Mouse (Mus musculus): ENCODE data around the gene Nek7. TPM values are rescaled to one million over a fixed set of nuclear protein-coding genes. Genes with fewer than 3 reads are reported as not detected.

Gene Nek7
- polyA plus RNA-seq, 1 experiment from 2014 or later = 10.9 TPM

DNA sequence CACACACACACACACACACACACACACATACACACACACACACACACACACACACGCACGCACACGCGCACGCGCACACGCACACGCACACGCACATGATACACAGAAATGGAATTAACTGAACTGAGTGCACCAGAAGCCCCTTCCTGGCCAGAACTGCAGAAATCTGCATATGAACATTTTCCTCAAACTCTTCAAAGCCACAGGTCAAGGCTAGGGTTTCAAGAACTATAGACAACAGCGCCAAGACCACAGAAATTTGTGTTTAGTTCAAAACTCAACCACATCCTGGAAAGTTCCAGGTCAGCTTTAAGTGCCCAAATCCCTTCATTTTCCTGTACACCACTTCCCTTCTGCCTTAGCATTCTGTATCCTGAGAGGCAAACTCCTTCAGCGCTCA lies 21.9 kb downstream of the Nek7 start:
- ATAC-seq = no peak
- H3K27ac ChIP-seq (ENCODE audit: low read depth, low read length) = no peak overlapping the region
- no peaks in the 10 kb centered on the region for H3K4me1 ChIP-seq (ENCODE audit: control insufficient read depth, insufficient read depth, low read depth, low read length)
- no peak overlapping the region for H3K4me2 ChIP-seq (ENCODE audit: low read length)
- H3K9ac ChIP-seq (ENCODE audit: low read depth, low read length) = no peak overlapping the region
- WGBS = 91% methylated on average over 11 of the region's 11 CpGs
- H3K9me3 ChIP-seq (ENCODE audit: control insufficient read depth, low read length) = no peaks in the 10 kb centered on the region
- H3K36me3 ChIP-seq (ENCODE audit: control insufficient read depth, insufficient read depth, low read length) = no peaks in the 10 kb centered on the region
- no peak overlapping the region for H3K4me3 ChIP-seq (ENCODE audit: low read length)
- no peaks in the 10 kb centered on the region for H3K27me3 ChIP-seq (replicated peaks; ENCODE audit: control insufficient read depth, insufficient read depth, low read length)

DNA sequence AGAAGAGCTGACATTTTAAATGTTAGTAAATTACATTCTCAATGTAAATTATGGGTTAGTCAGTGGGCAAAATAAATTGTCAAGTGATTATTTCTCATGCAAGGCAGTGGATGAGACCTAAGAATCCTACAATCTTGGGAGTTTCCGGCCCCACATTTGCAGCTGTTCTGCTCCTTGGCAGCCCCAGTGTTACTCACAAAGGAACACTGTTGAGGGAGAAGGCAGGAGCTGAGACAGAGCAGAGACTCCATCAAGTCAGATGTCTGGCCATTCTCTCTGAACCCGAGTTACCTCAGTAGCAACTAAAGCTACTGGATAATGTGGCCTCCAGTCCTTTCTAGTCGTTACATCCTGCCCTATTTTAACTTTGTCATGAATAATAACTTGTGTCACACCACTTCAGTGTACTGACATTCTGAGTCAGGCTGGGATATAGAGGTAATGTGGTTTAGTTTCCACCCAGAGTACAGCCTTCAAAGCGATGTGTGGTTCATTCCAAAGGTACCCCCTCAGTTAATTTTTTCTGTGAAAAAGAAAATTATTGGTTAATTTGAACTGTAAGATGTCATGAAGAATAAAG lies 23.7 kb downstream of the Nek7 start:
- H3K9me3 ChIP-seq (ENCODE audit: control insufficient read depth, low read length) = peaks cover 4% of the 10 kb centered on the region; the same call in 1 of the 2 replicates
- no peaks in the 10 kb centered on the region for H3K4me1 ChIP-seq (ENCODE audit: control insufficient read depth, insufficient read depth, low read depth, low read length)
- no peak overlapping the region for H3K4me3 ChIP-seq (ENCODE audit: low read length)
- ATAC-seq = 0 out of 2 replicates have a peak, but pooled peaks have one; percentile 40
- H3K4me2 ChIP-seq (ENCODE audit: low read length) = no peak overlapping the region
- H3K27ac ChIP-seq (ENCODE audit: low read depth, low read length) = no peak overlapping the region
- H3K27me3 ChIP-seq (replicated peaks; ENCODE audit: control insufficient read depth, insufficient read depth, low read length) = no peaks in the 10 kb centered on the region
- H3K36me3 ChIP-seq (ENCODE audit: control insufficient read depth, insufficient read depth, low read length) = no peaks in the 10 kb centered on the region
- WGBS = 58% methylated on average over 4 of the region's 4 CpGs
- no peak overlapping the region for H3K9ac ChIP-seq (ENCODE audit: low read depth, low read length)

DNA sequence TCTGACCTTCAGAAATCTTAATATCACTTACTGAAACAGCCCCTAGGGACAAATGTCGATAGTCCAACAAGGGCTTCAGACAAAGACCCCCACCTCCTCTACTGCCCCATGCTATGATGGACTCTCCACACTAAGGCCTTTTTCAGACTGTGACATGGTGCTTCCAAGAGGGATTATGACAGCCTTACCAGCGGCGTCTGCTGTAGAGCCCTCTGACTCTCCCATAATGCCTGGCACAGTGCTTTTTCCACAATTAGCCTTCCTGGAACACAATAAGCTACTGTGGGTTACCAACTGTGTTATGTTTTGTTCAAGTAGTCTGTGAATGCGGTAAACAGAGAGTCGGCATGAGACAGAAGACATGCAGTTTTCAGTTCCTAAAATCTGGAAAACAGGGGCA lies 25.0 kb downstream of the Nek7 start:
- 65% methylated on average over 5 of the region's 5 CpGs for WGBS

DNA sequence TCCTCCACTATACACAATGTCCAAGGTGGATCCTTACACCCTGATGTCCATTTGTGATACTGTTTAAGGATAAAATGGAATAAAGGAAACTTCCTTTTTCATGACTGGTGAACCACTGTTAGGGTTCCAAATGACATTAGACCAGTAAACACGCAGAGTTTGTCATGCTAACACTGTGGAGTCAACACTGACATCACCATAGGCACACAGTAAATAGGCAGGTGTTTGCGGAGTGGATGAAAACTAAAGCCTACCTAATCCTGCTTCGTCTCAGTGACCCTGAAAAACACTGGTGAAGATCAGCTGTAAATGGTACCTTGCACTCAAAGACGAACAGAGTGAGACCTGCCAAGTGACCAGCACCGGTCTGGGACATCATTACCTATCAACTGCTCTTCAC lies 26.0 kb downstream of the Nek7 start:
- H3K4me3 ChIP-seq (ENCODE audit: low read length) = no peak overlapping the region
- no peaks in the 10 kb centered on the region for H3K36me3 ChIP-seq (ENCODE audit: control insufficient read depth, insufficient read depth, low read length)
- 94% methylated on average over 5 of the region's 5 CpGs for whole genome bisulfite sequencing
- H3K4me1 ChIP-seq (ENCODE audit: control insufficient read depth, insufficient read depth, low read depth, low read length) = no peaks in the 10 kb centered on the region
- H3K27me3 ChIP-seq (replicated peaks; ENCODE audit: control insufficient read depth, insufficient read depth, low read length) = no peaks in the 10 kb centered on the region
- peaks cover 4% of the 10 kb centered on the region; the same call in 1 of the 2 replicates for H3K9me3 ChIP-seq (ENCODE audit: control insufficient read depth, low read length)
- no peak for ATAC-seq
- H3K9ac ChIP-seq (ENCODE audit: low read depth, low read length) = no peak overlapping the region
- no peak overlapping the region for H3K27ac ChIP-seq (ENCODE audit: low read depth, low read length)
- no peak overlapping the region for H3K4me2 ChIP-seq (ENCODE audit: low read length)

More for the DNA sequence above, 25.0 kb downstream of the Nek7 start:
- no peak overlapping the region for H3K4me3 ChIP-seq (ENCODE audit: low read length)
- ATAC-seq = no peak
- H3K4me2 ChIP-seq (ENCODE audit: low read length) = no peak overlapping the region
- no peak overlapping the region for H3K9ac ChIP-seq (ENCODE audit: low read depth, low read length)
- H3K36me3 ChIP-seq (ENCODE audit: control insufficient read depth, insufficient read depth, low read length) = no peaks in the 10 kb centered on the region
- no peak overlapping the region for H3K27ac ChIP-seq (ENCODE audit: low read depth, low read length)
- H3K27me3 ChIP-seq (replicated peaks; ENCODE audit: control insufficient read depth, insufficient read depth, low read length) = no peaks in the 10 kb centered on the region
- no peaks in the 10 kb centered on the region for H3K4me1 ChIP-seq (ENCODE audit: control insufficient read depth, insufficient read depth, low read depth, low read length)
- H3K9me3 ChIP-seq (ENCODE audit: control insufficient read depth, low read length) = peaks cover 4% of the 10 kb centered on the region; the same call in 1 of the 2 replicates

DNA sequence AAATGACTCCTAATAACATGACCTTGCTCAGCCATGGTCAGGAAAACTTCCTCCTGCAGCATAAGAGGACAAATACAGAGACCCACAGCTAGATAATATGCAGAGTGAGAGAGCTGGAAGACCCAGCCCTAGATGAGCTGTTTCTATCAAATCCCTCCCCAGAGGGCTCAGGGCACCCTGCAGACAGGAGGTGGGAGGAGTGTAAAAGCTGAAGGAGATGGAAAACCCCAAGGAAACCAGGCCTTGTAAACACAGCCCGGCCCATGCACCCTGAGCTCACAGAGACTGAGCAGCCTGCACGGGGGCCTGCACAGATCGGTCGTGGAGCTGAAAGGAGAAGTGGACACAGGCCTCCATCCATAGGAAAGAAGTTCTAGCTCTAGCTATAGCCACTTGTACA lies 27.5 kb downstream of the Nek7 start:
- peaks cover 4% of the 10 kb centered on the region; the same call in 1 of the 2 replicates for H3K9me3 ChIP-seq (ENCODE audit: control insufficient read depth, low read length)
- ATAC-seq = no peak
- H3K4me1 ChIP-seq (ENCODE audit: control insufficient read depth, insufficient read depth, low read depth, low read length) = no peaks in the 10 kb centered on the region
- no peak overlapping the region for H3K4me3 ChIP-seq (ENCODE audit: low read length)
- no peaks in the 10 kb centered on the region for H3K27me3 ChIP-seq (replicated peaks; ENCODE audit: control insufficient read depth, insufficient read depth, low read length)
- no peak overlapping the region for H3K4me2 ChIP-seq (ENCODE audit: low read length)
- 90% methylated on average over 4 of the region's 4 CpGs for WGBS
- no peak overlapping the region for H3K9ac ChIP-seq (ENCODE audit: low read depth, low read length)
- no peaks in the 10 kb centered on the region for H3K36me3 ChIP-seq (ENCODE audit: control insufficient read depth, insufficient read depth, low read length)
- H3K27ac ChIP-seq (ENCODE audit: low read depth, low read length) = no peak overlapping the region

DNA sequence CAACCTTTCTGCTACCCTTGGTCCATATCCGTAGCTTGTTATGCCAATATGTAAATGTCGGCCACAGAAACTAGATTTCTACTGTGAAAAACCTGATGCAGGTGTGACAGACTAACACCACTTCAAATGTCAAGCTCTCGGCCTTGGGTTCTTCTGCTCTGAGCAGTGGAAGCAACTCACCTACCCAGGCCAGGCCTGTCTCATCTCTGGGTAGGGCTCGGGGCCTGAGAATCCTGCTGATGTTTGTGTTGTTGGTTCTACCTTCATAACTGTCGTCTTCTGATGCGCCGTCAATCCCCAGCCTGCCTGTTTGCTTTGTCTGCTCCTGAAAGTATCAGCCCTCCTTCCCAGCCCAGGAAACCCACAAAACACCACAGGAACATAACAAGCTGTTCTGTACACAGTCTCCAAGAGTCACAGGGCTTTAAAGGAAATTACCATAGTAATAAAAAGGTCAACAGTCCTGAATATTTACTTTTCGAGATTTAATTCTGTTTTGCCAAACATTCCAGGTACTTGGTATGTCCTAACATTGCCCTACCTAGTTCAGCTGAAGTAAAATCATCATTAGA lies 29.4 kb downstream of the Nek7 start:
- Histone ChIP-seq H3K9me3 (ENCODE audit: control insufficient read depth, low read length) (peaks cover 4% of the 10 kb centered on the region; the same call in 1 of the 2 replicates), H3K27ac (ENCODE audit: low read depth, low read length) (no peak overlapping the region), H3K36me3 (ENCODE audit: control insufficient read depth, insufficient read depth, low read length) (no peaks in the 10 kb centered on the region), H3K4me1 (ENCODE audit: control insufficient read depth, insufficient read depth, low read depth, low read length) (no peaks in the 10 kb centered on the region), H3K9ac (ENCODE audit: low read depth, low read length) (no peak overlapping the region), H3K27me3 (replicated peaks; ENCODE audit: control insufficient read depth, insufficient read depth, low read length) (no peaks in the 10 kb centered on the region), H3K4me3 (ENCODE audit: low read length) (no peak overlapping the region), H3K4me2 (ENCODE audit: low read length) (no peak overlapping the region)
- no peak for ATAC-seq
- WGBS = 91% methylated on average over 8 of the region's 8 CpGs

DNA sequence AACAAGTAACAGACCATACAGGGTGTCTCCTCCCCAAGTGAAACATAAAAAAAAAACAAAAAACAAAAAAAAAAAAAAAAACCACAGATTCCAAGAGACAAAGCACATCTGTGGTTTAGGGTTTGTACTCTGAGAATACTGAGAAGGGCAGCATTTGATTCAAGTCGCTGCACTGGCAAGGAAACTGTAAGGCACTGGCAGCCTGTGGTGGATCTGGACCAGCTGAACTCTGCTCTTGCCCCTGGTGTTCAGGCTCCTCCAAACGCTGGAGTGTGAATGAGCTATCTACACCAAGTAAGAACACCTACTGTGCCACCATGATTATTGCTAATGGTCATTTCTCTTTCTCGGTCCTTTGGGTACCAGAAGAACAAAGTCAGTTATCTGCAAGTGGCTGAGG lies 30.8 kb downstream of the Nek7 start:
- Histone ChIP-seq H3K27ac (ENCODE audit: low read depth, low read length) (no peak overlapping the region), H3K27me3 (replicated peaks; ENCODE audit: control insufficient read depth, insufficient read depth, low read length) (no peaks in the 10 kb centered on the region), H3K9ac (ENCODE audit: low read depth, low read length) (no peak overlapping the region), H3K9me3 (ENCODE audit: control insufficient read depth, low read length) (peaks cover 4% of the 10 kb centered on the region; the same call in 1 of the 2 replicates), H3K4me1 (ENCODE audit: control insufficient read depth, insufficient read depth, low read depth, low read length) (no peaks in the 10 kb centered on the region), H3K4me3 (ENCODE audit: low read length) (no peak overlapping the region), H3K4me2 (ENCODE audit: low read length) (no peak overlapping the region), H3K36me3 (ENCODE audit: control insufficient read depth, insufficient read depth, low read length) (no peaks in the 10 kb centered on the region)
- ATAC-seq = no peak
- 67% methylated on average over 3 of the region's 3 CpGs for WGBS

DNA sequence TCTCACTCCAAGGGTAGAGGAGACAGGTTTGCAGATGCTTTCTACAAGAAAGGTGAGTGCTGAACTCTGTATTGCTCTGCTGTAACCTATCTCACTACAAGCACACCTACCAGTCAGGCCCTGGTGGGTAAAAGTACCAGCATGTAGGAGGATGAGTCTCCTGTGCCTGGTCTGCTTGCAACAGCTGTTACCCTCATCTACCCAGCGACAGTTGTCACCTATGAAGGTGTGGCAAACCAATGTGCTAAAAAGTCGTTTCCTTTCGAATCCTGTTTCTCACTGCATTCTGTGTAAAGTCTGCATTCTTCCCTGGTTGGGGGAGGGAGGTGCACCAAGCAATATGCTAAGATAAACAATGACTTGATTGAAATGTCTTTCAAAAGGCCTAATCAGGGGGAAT lies 32.1 kb downstream of the Nek7 start:
- H3K4me3 ChIP-seq (ENCODE audit: low read length) = no peak overlapping the region
- no peaks in the 10 kb centered on the region for H3K36me3 ChIP-seq (ENCODE audit: control insufficient read depth, insufficient read depth, low read length)
- no peak overlapping the region for H3K9ac ChIP-seq (ENCODE audit: low read depth, low read length)
- no peak overlapping the region for H3K4me2 ChIP-seq (ENCODE audit: low read length)
- H3K9me3 ChIP-seq (ENCODE audit: control insufficient read depth, low read length) = peaks cover 4% of the 10 kb centered on the region; the same call in 1 of the 2 replicates
- no peaks in the 10 kb centered on the region for H3K4me1 ChIP-seq (ENCODE audit: control insufficient read depth, insufficient read depth, low read depth, low read length)
- no peaks in the 10 kb centered on the region for H3K27me3 ChIP-seq (replicated peaks; ENCODE audit: control insufficient read depth, insufficient read depth, low read length)
- no peak for ATAC-seq
- 63% methylated on average over 3 of the region's 3 CpGs for WGBS
- no peak overlapping the region for H3K27ac ChIP-seq (ENCODE audit: low read depth, low read length)

DNA sequence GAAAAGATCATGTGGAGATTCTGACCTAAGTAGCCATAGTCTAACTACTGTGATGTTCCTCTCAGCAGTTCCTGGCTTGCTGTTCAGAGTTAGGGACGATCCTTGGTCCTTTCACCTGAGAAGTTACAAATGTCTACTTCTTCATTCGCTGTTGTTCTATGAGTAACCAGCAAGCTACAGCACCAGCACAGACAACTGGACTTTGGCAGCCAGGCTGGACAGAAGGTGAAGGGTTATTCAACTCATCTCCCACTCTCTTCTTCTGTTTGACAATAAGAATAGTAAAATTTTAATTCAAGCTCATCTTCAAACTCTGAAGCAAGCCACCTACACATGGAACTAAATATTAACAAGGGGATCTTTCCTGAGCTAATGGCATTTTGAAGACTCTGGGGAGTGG lies 33.0 kb downstream of the Nek7 start:
- WGBS = 89% methylated on average over 2 of the region's 2 CpGs

More for the DNA sequence above, 33.0 kb downstream of the Nek7 start:
- Histone ChIP-seq H3K27me3 (replicated peaks; ENCODE audit: control insufficient read depth, insufficient read depth, low read length) (no peaks in the 10 kb centered on the region), H3K4me3 (ENCODE audit: low read length) (no peak overlapping the region), H3K9ac (ENCODE audit: low read depth, low read length) (no peak overlapping the region), H3K27ac (ENCODE audit: low read depth, low read length) (no peak overlapping the region), H3K9me3 (ENCODE audit: control insufficient read depth, low read length) (no peaks in the 10 kb centered on the region), H3K36me3 (ENCODE audit: control insufficient read depth, insufficient read depth, low read length) (no peaks in the 10 kb centered on the region), H3K4me1 (ENCODE audit: control insufficient read depth, insufficient read depth, low read depth, low read length) (no peaks in the 10 kb centered on the region), H3K4me2 (ENCODE audit: low read length) (no peak overlapping the region)
- no peak for ATAC-seq
